Mouse (Mus musculus) common myeloid progenitor, adult 5-6 weeks (primary cell): ENCODE results near the gene Exo5. TPM values are rescaled to one million over a fixed set of nuclear protein-coding genes. Genes with fewer than 3 reads are reported as not detected.

Experiments used
- ATAC-seq: replicated peaks from 2 replicates; pipeline ENCODE4 v1.8.0; 2016; ENCODE audit warnings: low read depth, mild to moderate bottlenecking, moderate TSS enrichment, inconsistent platforms; ENCODE audit not compliant: poor library complexity, severe bottlenecking
- total RNA-seq: library from RNA; stranded (forward); fragments of 200-1000, 187-1606 nt; gene quantifications from 2 replicates; pipeline ENCODE4 v1.2.3, GENCODE M21; 2017

Exo5 gene
- total RNA-seq, 1 experiment from 2014 or later, result 27.5 TPM

DNA sequence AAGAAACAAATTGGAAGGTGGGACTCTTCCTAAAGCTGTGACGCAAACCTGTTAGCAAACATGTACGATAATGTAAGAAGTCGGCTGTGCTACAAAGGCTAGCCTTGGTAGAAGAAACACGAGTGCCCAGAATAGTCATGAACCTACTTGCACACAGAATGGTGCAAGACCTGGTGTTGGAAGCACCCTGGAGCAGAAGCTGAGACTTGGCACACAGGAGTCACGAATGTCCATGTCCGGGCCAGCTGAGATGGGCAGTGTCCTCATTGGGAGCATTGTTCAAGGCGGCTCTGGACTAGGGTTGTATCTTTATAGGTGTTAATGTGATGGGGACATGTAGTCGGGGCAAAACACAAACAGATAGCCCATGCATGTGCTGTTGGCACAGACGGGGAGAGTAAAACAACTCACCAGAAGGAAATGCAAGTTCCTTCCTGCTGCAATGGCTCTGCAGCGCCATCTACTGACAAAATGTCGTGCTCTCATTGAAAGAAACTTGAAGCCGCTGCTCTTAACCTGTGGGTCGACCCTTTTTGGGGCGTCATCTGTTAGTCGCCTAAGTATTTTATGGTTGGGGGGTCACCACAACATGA, 15.2 kb downstream of the Exo5 start:
- ATAC-seq, result peak; percentile 76

GRCm38 (mm10) chr4:120905644-120906043, 19.2 kb downstream of the Exo5 start:
- ATAC-seq, result no peak

DNA sequence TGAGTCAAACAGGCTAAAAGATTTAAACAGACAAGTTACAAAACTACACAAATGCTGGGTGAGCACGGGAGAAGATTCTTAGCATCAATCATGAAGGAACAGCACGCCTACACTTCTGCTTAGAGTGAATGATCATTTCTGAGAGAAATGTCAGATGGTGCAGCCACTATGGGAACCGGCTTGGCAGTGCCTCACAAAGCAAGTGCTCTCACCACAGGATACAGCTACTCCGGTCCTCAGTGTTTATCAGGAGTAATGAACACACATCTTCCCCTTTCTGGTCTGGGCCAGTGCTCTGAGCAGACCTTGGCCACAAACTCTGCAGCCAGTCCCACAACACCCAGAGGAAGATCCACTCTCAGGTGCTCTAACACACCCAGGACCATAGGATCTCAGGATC, 20.3 kb downstream of the Exo5 start:
- peak; percentile 86 for ATAC-seq

DNA sequence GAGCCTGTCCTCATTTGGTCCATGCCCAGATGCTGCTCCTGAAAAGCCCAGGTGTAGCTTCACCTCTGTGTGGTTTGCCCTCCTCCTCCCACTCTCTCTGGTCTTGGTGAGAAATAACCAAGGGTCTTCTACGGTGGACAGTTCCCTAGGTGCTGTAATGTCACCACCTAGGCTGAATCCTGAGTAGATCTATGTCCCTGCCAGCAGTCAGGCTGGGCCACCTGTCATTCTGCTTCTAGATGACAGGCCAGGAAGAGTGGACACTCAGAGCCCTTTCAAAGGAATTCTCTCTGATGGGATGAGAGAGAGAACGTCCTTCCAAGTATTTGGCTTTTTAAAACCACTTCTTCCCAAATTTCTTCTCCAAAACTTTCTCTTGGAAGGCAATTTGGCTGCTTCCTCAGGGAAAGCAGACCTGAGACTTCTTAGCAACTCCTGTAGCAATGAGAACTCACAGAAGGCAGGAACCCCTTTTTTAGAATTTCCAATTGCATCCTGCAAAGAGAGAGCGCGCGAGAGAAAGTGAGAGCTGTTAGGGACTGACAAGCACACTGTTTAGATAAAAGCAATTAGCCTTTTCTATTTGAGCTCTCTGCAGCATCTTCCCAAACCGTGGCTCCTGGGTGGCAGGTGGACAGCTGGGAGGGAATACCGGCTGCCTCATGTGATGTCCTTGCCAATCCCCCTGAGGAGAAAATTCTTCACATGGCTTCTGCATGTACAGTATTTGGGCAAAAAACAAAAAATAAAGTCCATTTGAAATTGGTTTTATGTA, 28.8 kb downstream of the Exo5 start:
- ATAC-seq, result no peak

- ATAC-seq, result no peak
Measured at GRCm38 (mm10) chr4:120895226-120895625, 29.6 kb downstream of the Exo5 start.

GRCm38 (mm10) chr4:120894584-120894983, 30.2 kb downstream of the Exo5 start:
- ATAC-seq, result no peak

DNA sequence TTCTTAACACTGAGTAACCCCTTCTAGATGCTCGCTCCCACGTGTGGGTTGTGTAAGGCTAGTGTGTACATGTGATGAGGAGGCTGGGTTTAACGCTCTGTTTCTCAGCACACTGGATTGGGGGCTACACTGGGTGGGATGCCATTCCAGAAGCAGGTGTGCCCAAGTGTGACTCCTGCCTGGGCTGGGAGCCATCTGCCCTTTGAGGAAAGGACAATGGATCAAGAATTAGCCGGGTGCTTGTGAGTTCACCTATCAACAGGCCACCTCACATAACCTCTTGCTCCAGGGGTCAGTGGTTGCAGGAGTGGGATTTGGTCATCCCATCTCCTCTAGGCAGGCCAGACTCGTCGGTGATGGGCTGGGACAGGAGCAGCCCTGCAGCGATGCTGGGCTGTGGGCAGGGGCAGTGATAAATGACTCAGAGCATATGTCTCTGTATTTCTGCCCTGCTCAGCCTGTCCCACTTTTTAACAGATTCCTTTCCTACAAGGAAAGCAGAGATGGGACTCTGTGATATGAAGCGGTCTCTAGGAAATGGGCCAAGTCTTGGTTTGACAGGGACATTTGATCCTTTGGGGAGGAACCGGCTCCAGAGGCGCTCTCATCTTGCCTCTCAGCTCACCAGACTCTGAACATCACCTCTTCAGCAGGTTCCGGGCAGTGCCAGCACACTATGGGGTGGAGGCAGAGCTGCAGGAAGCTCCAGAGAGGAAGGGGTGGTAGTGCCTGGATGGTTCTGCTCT, 31.0 kb downstream of the Exo5 start:
- ATAC-seq, result no peak

- ATAC-seq, result no peak
Measured at GRCm38 (mm10) chr4:120892516-120892915, 32.3 kb downstream of the Exo5 start.

GRCm38 (mm10) chr4:120891960-120892359, 32.9 kb downstream of the Exo5 start:
- no peak for ATAC-seq

- ATAC-seq, result no peak
Measured at GRCm38 (mm10) chr4:120890754-120891440, 33.9 kb downstream of the Exo5 start.

DNA sequence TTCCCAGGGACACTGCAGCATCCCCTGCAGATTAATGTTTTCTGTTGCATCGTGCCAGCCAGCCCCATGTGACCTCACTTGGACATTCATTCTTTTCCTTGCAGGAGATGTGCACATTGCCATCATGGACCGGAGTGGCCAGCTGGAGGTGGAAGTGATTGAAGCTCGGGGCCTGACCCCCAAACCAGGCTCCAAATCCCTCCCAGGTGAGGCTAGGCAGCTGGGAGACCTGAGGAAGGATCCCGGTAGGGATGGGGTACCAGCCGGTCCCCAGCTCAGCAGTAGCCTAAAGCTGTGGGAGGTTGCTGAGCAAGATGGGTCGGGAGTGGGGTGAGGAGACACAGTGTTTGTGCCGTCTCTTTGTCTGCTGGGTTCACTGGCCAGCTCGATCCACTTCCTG, 35.9 kb downstream of the Exo5 start:
- ATAC-seq, result no peak

GRCm38 (mm10) chr4:120887381-120888112, 37.3 kb downstream of the Exo5 start:
- peak; percentile 83 for ATAC-seq

DNA sequence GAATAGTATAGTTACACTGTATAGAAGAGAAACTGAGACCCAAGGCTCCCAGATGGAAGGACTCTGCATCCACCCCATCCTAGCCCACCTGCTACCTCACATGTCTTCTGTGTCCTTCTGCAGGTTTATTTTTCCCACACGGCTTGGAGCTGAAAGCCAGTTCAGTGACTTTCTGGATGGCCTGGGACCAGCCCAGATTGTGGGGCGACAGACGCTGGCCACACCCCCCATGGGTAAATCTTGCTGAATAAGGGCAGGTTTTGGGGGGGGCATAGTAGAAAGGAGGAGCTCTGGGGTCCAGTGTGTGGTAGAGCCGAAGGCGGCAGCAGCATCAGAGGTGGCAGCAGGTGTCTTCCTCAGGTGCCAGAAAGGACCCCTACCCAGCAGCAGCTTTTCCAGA, 38.0 kb downstream of the Exo5 start:
- no peak for ATAC-seq

- ATAC-seq, result no peak
Measured at GRCm38 (mm10) chr4:120886131-120886530, 38.7 kb downstream of the Exo5 start.

GRCm38 (mm10) chr4:120885208-120886120, 39.4 kb downstream of the Exo5 start:
- ATAC-seq, result no peak

GRCm38 (mm10) chr4:120882002-120882625, 42.7 kb downstream of the Exo5 start:
- ATAC-seq, result peak; percentile 54; the same call in 1 of the 2 replicates

DNA sequence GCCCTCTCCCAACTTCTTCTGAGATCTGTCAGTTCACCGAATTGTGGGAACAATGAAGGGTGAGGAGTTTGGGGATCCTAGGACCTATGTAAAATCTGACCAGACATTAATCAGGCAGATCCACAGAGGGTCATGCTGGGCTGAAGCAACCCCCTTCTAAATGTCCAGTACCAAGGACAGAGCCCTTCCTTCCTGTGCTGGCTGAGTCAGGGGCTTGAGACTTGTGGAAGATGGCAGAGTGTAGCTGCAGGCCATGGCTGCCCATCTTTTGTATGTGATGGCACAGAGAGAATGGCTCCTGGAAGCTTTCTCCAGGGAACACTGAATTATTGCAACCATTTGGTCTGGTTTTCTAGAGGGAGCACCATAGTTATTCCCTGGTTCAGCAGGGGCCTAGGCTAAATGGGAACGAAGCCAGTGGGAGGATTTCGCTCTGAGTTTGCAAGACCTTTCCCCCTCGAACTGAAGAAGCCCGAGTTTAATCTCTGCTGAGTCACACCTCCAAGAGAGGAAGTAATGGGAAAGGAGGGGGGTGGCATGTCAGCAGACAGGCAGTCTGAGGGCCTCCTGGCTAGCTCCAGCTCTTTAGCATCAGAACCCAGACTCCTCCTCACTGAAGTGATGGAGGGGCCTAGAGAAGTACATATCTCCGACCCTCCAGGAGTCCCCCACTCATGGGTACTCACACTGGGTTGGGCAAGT, 43.9 kb downstream of the Exo5 start:
- ATAC-seq, result peak; percentile 84

DNA sequence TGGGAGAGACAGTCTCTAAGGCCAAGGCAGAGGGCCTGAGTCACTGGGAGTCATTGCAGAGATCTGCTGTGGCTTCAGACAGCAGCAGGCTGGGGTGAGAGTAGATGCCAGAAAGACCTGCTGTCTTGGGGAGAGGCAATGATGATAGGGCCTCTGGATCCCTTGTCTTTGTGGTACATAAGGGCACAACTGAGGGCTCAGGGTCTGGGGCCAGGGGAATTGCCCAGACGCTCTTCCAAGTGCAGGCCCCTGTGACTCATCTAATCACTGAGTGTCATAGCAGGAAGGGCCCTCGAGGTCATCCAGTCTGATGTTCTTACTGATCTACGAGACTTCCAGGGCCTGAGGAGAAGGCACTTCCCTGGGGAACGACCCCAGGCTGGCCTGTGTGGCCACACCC, 45.4 kb downstream of the Exo5 start:
- no peak for ATAC-seq
